Mouse (Mus musculus): ENCODE results near the gene Cfl2.
"Not testable (repeated sequence)": the region's sequence is repeated elsewhere in the genome, so short reads cannot be mapped to it uniquely, and the experiment has no call there.

GRCm38 (mm10) chr12:54892559-54892958 lies 29.9 kb upstream of the Cfl2 start:
- TF ChIP-seq CTCF (IDR thresholded peaks at IDR 0.05; ENCODE audit: borderline replicate concordance, insufficient read depth, low read depth, low read length); POLR2A (IDR thresholded peaks at IDR 0.05; ENCODE audit: borderline replicate concordance, insufficient read depth, low read length): not testable (repeated sequence)

Measured in cerebellum, adult 2 months (tissue).